Mouse (Mus musculus) hindbrain, embryonic 16.5 days (tissue): Measurements from ENCODE around the gene Pip4p1. TPM values are rescaled to one million over a fixed set of nuclear protein-coding genes. Genes with fewer than 3 reads are reported as not detected.
"Not testable (repeated sequence)": the region's sequence is repeated elsewhere in the genome, so short reads cannot be mapped to it uniquely, and the experiment has no call there.

Experiments used
- ATAC-seq: fragments of 200-750 bp; cut with Nextera tagmentation; 2 replicates; pipeline ENCODE4 v1.8.0; 2017; ENCODE audit warnings: moderate TSS enrichment, moderate library complexity
- H3K27ac ChIP-seq: fragments of 300-500 bp; sonication (generic); 2 replicates; pipeline ENCODE4 v1.5.1; 2014; ENCODE audit warnings: low read depth, mild to moderate bottlenecking, control low read depth, low read length, moderate library complexity
- H3K27me3 ChIP-seq: fragments of 300-500 bp; sonication (generic); replicated peaks from 2 replicates; pipeline ENCODE4 v1.6.1; 2014; ENCODE audit warnings: low read length; ENCODE audit not compliant: control insufficient read depth, insufficient read depth
- H3K36me3 ChIP-seq: fragments of 300-500 bp; sonication (generic); 2 replicates; pipeline ENCODE4 v1.6.1; 2014; ENCODE audit warnings: mild to moderate bottlenecking, low read length, moderate library complexity, mixed read lengths; ENCODE audit not compliant: control insufficient read depth, insufficient read depth
- H3K4me1 ChIP-seq: fragments of 300-500 bp; sonication (generic); 2 replicates; pipeline ENCODE4 v1.6.1; 2014; ENCODE audit warnings: low read depth, low read length; ENCODE audit not compliant: control insufficient read depth, insufficient read depth
- H3K4me2 ChIP-seq: fragments of 300-500 bp; sonication (generic); 2 replicates; pipeline ENCODE4 v1.6.1; 2014; ENCODE audit warnings: mild to moderate bottlenecking, low read length, control low read depth, moderate library complexity
- H3K4me3 ChIP-seq: fragments of 300-500 bp; sonication (generic); 2 replicates; pipeline ENCODE4 v1.5.1; 2014; ENCODE audit warnings: mild to moderate bottlenecking, low read length, control low read depth, moderate library complexity
- H3K9ac ChIP-seq: fragments of 300-500 bp; sonication (generic); 2 replicates; pipeline ENCODE4 v1.6.1; 2014; ENCODE audit warnings: low read depth, mild to moderate bottlenecking, control low read depth, low read length, moderate library complexity
- H3K9me3 ChIP-seq: fragments of 300-500 bp; sonication (generic); 2 replicates; pipeline ENCODE4 v1.6.1; 2014; ENCODE audit warnings: mild to moderate bottlenecking, low read length, moderate library complexity; ENCODE audit not compliant: control insufficient read depth
- WGBS: fragments of 180-500 bp; shearing (Covaris S2); extraction: QIAGEN DNeasy Blood & Tissue Kit; methylation state at CpG from one replicate; pipeline ENCODE4 v1.1.7; 2014; 5-methylcytosine and 5-hydroxymethylcytosine counted together
- polyA plus RNA-seq: library from polyadenylated mRNA; unstranded; fragments of >200 nt; fragmentation: Nextera tagmentation; extraction: Ambion mirVana; gene quantifications from 2 replicates; pipeline ENCODE4 v1.2.1, GENCODE M21; 2015

The Pip4p1 gene
- 104 and 113 TPM in 2 replicates for polyA plus RNA-seq

DNA sequence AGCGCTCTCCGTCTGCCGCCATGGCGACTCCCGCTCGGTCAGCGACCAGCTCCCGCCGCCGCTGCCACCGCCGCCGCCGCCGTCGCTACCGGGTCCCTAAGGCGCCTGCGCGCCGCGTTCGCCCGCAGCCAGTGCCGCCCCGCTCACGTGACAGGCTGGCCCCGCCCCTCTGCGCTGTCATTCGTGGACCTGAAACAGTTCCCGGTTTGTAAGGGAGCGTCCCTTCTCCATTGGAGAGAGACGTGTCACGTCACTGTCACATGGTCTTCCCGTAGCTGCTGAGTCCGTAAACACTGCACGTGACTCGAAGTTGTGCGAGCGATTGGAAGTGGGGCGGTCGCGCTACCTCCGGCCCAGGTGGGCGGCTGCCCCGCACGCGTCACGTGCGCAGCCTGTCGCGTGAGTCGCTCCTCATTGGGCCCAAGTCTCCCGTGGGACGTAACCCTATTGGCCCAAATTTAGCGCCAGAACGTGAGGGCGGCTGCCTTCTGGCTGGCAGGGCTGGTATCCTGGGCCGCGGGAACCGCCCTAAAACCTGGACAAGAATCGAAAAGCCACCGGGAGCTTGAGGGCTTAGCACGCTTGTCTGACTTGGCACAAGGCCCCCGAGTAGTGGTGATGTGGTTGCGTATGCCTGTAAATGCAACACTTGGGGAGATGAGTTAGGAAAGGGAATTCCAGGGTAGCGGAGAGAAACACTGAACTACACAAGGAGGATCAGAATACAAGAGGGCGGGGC is at the start of gene Pip4p1, which contains the start of gene Pnp:
Pip4p1 (minus strand) TSS at position 103 of the 739 bp plus-strand sequence.
Pnp (plus strand) TSS at position 329 of the 739 bp plus-strand sequence.
- under 1% methylated on average over 53 of the region's 68 CpGs for WGBS
- Histone ChIP-seq H3K9me3 (no peaks in the 10 kb centered on the region), H3K4me1 (peaks cover 20% of the 10 kb centered on the region), H3K4me3 (peak within 1 kb of the TSS; percentile 90), H3K36me3 (peaks cover 22% of the 10 kb centered on the region), H3K9ac (peak within 1 kb of the TSS; percentile 98), H3K4me2 (peak within 1 kb of the TSS; percentile 88), H3K27ac (peak within 1 kb of the TSS; percentile 91), H3K27me3 (no peaks in the 10 kb centered on the region)
- ATAC-seq = peak; percentile 99

DNA sequence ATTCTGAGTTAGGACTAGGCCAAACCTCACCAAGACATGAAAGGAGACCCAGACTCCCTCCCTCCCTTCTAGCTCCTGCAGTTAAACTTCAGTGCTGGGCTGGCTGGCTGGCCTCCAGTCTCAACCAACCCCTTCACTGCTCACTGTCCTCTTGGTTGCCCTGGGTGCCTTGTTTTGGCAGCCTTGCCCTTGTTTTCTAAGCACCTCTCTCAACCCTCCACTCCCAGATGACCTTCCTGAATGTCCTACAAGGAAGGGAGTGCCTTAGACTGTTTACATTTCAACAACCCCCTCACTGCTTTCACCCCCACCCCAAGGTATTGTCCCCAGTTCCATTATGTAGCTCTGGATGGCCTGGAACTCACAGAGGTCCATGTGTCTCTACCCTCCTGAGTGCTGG is 49.0 kb upstream of the Pip4p1 start:
- Histone ChIP-seq H3K4me1 (no peaks in the 10 kb centered on the region), H3K4me2 (no peak overlapping the region), H3K27me3 (no peaks in the 10 kb centered on the region), H3K27ac (no peak overlapping the region), H3K9me3 (no peaks in the 10 kb centered on the region), H3K9ac (no peak overlapping the region), H3K4me3 (no peak overlapping the region), H3K36me3 (no peaks in the 10 kb centered on the region)
- ATAC-seq = no peak

DNA sequence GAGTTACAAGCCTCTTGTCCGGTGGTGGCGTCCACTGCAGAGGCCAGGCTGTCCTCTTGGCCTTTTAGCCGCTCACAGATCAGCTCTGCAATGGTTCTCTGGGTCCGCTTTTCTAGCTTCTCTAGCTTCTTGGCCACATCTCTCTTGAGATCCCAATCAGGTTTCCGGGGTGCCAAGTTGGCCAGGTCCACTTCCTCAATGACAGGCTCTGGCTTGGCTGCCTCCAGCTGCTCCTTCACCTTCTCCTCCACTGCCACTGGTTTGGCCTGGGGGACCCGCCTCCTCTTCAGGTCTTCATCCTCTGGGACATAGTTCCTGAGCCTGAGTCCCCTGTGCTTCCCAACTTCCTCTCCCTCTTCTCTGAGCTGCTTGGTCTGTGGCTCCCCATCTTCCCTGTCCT is 47.8 kb upstream of the Pip4p1 start:
- H3K36me3 ChIP-seq, H3K4me3 ChIP-seq, H3K4me1 ChIP-seq, H3K27ac ChIP-seq, H3K9me3 ChIP-seq, H3K27me3 ChIP-seq, H3K4me2 ChIP-seq, H3K9ac ChIP-seq, ATAC-seq: not testable (repeated sequence)
- 94% methylated on average over 6 of the region's 6 CpGs for WGBS

DNA sequence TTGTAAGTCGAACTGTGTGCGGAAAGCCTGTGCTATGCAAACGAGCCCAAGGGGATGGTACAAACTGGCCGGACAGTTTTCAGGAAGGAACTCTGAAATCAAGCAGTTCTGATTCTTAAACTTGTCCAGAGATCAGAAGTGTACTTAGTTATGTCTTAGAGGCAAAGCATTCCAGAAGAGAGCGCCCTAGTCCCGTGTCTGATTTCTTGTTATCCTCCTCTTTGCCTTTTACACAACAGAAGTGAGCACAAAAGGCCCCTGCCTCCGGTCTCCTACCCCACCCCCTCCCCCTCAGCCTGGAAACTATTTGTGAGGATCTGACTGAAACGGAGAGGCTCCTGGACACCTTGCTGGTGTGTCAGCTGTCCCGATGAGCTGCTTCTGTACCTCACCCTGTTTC is 46.0 kb upstream of the Pip4p1 start:
- H3K36me3 ChIP-seq = no peaks in the 10 kb centered on the region
- no peak for ATAC-seq
- no peaks in the 10 kb centered on the region for H3K9me3 ChIP-seq
- H3K4me2 ChIP-seq = peak overlapping the region; percentile 5; the same call in 1 of the 2 replicates
- peak overlapping the region; percentile 47 for H3K9ac ChIP-seq
- H3K4me3 ChIP-seq = no peak overlapping the region
- H3K27ac ChIP-seq = no peak overlapping the region
- H3K27me3 ChIP-seq = no peaks in the 10 kb centered on the region
- 14% methylated on average over 9 of the region's 9 CpGs for WGBS
- no peaks in the 10 kb centered on the region for H3K4me1 ChIP-seq

DNA sequence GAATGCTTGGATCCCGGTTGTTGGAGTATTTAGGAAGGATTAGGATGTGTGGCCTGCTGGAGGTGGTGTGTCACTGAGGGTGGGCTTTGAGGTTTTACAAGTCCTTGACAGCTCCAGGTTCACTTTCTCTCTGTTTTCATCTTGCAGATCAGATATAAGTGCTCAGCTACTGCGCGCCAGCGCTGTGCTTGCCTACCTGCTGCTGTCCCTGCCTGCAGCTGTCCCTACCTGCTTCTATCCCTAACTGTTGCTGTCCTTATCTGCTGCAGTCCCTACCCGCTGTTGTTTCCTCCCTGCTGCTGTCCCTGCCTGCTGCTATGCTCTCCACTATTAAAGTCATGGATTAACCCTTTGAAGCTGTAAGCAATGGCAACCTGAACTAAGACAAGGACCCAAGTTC is 44.3 kb upstream of the Pip4p1 start:
- no peak overlapping the region for H3K4me3 ChIP-seq
- no peak for ATAC-seq
- no peaks in the 10 kb centered on the region for H3K36me3 ChIP-seq
- no peaks in the 10 kb centered on the region for H3K27me3 ChIP-seq
- 59% methylated on average over 5 of the region's 5 CpGs for WGBS
- H3K9me3 ChIP-seq = no peaks in the 10 kb centered on the region
- H3K27ac ChIP-seq = no peak overlapping the region
- no peak overlapping the region for H3K9ac ChIP-seq
- no peak overlapping the region for H3K4me2 ChIP-seq
- no peaks in the 10 kb centered on the region for H3K4me1 ChIP-seq

DNA sequence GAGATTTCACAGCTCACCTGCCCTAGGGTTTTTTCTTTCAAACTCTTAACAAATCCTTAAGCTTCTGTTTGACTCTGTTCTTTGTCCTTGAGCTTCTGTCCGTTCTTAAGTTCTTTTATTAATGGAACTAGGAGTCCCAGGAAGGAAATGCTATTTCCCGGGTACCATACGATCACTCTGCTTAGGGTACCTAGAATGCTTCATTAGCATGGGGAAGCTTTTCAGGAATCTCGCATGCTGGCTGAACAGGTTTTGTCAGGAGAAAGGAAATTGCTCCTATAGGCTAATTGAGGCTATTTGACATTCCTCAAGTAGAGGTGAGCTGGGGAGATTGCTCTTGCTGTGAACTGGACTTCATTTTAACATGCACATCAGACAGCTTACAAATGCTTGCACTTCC is 43.0 kb upstream of the Pip4p1 start:
- Histone ChIP-seq H3K9ac (no peak overlapping the region), H3K4me3 (no peak overlapping the region), H3K4me1 (no peaks in the 10 kb centered on the region), H3K27ac (no peak overlapping the region), H3K36me3 (no peaks in the 10 kb centered on the region), H3K4me2 (no peak overlapping the region), H3K9me3 (no peaks in the 10 kb centered on the region), H3K27me3 (no peaks in the 10 kb centered on the region)
- ATAC-seq = no peak
- 58% methylated on average over 4 of the region's 4 CpGs for WGBS

- not testable (repeated sequence) for ATAC-seq, H3K9ac ChIP-seq, H3K4me3 ChIP-seq, H3K4me1 ChIP-seq, H3K9me3 ChIP-seq, H3K36me3 ChIP-seq, H3K4me2 ChIP-seq, H3K27me3 ChIP-seq, H3K27ac ChIP-seq
- WGBS = 92% methylated on average over 5 of the region's 5 CpGs
Observed at GRCm38 (mm10) chr14:50973054-50973453, 42.4 kb upstream of the Pip4p1 start.

GRCm38 (mm10) chr14:50970822-50971221 is 40.2 kb upstream of the Pip4p1 start:
- H3K9ac ChIP-seq = no peak overlapping the region
- no peaks in the 10 kb centered on the region for H3K9me3 ChIP-seq
- H3K4me2 ChIP-seq = no peak overlapping the region
- no peak overlapping the region for H3K4me3 ChIP-seq
- 0 out of 2 replicates have a peak, but pooled peaks have one; percentile 32 for ATAC-seq
- H3K27me3 ChIP-seq = no peaks in the 10 kb centered on the region
- no peak overlapping the region for H3K27ac ChIP-seq
- H3K4me1 ChIP-seq = no peaks in the 10 kb centered on the region
- H3K36me3 ChIP-seq = no peaks in the 10 kb centered on the region
- WGBS = 71% methylated on average over 1 of the region's 1 CpGs

GRCm38 (mm10) chr14:50969558-50970544 is 39.2 kb upstream of the Pip4p1 start:
- Histone ChIP-seq H3K9ac (no peak overlapping the region), H3K36me3 (no peaks in the 10 kb centered on the region), H3K4me1 (no peaks in the 10 kb centered on the region), H3K4me2 (0 out of 2 replicates have a peak overlapping the region, but pooled peaks have one; percentile 14), H3K9me3 (no peaks in the 10 kb centered on the region), H3K4me3 (no peak overlapping the region), H3K27me3 (no peaks in the 10 kb centered on the region), H3K27ac (peak overlapping the region; percentile 54; the same call in 1 of the 2 replicates)
- WGBS = 12% methylated on average over 12 of the region's 12 CpGs
- ATAC-seq = peak; percentile 89
